Comparison of ENCODE assay signal across 19 mouse cellular contexts in the genomic region with DNA sequence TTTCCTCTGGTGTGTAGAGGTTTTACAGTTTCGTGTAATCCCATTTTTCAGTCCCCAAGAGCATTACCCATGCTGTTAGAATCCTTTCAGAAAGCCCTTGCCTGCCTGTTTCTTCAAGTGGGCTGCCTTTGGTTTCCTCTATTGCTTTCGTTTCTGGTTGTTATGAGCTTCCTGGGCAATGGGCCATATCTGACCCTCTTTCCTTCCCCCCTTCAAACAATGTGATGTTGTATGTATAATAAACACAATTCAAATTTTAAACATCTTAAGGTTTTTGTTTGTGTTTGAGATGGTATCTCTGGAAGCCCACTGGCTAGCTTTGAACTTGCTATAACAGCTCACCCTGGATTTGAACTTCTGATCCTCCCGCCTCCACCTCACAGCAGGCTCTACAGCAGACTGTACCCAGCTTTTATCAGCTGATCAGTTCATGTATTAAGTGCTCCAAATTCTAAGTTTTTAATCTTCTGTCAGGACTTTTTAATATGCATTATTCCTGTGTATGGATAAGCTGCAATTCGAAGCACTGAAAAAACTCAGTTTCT. TPM values are rescaled to one million over a fixed set of nuclear protein-coding genes. Genes with fewer than 3 reads are reported as not detected.
"Had no signal": no experiment of that assay in that cellular context is flagged by ENCODE, and none has a peak within 500 bp of the region (broad histone marks: within the 10 kb centered on the region; RNA-seq: fewer than 3 reads in every experiment).

No protein-coding gene starts in this region.

- DNase-seq: kidney, adult 2 months; kidney, postnatal 25 days; layer of hippocampus, adult 9-11 months; liver; liver, embryonic 13.5 days; retina, postnatal 1 day; right cerebral cortex, postnatal 14 days; thymus, postnatal 14 days had no signal

- H3K4me3 ChIP-seq: kidney, embryonic 15.5 days; limb, embryonic 12.5 days; liver, embryonic 13.5 days; megakaryocyte, embryonic 14.5 days; midbrain, embryonic 13.5 days; neural tube, embryonic 12.5 days had no signal

- H3K27ac ChIP-seq: hindbrain, embryonic 14.5 days; kidney, embryonic 15.5 days; limb, embryonic 12.5 days; liver, embryonic 13.5 days; macrophage; midbrain, embryonic 13.5 days; neural tube, embryonic 12.5 days had no signal

- H3K27me3 ChIP-seq: kidney, embryonic 15.5 days; limb, embryonic 12.5 days; liver, embryonic 13.5 days; midbrain, embryonic 13.5 days; neural tube, embryonic 12.5 days had no signal

- ATAC-seq: intestine, embryonic 16.5 days; midbrain, embryonic 13.5 days had no signal

- H3K9ac ChIP-seq: hindbrain, embryonic 14.5 days; kidney, embryonic 15.5 days; limb, embryonic 12.5 days; liver, embryonic 13.5 days; midbrain, embryonic 13.5 days; neural tube, embryonic 12.5 days had no signal

- H3K4me1 ChIP-seq: limb, embryonic 12.5 days; liver, embryonic 13.5 days; megakaryocyte, embryonic 14.5 days; neural tube, embryonic 12.5 days had no signal

- H3K9me3 ChIP-seq: kidney, embryonic 15.5 days; limb, embryonic 12.5 days; liver, embryonic 13.5 days; megakaryocyte, embryonic 14.5 days; midbrain, embryonic 13.5 days; neural tube, embryonic 12.5 days had no signal

- H3K4me2 ChIP-seq: hindbrain, embryonic 14.5 days; kidney, embryonic 15.5 days; limb, embryonic 12.5 days; liver, embryonic 13.5 days; midbrain, embryonic 13.5 days; neural tube, embryonic 12.5 days had no signal

- H3K36me3 ChIP-seq: kidney, embryonic 15.5 days; limb, embryonic 12.5 days; liver, embryonic 13.5 days; midbrain, embryonic 13.5 days; neural tube, embryonic 12.5 days had no signal

RNA-seq across cellular contexts. Expression of a gene that starts 34.0 kb away (rescaled TPM):
- total RNA-seq: left cerebral cortex, postnatal 36 days; monocyte, adult 5-6 weeks had no signal
- polyA plus RNA-seq: hindbrain, embryonic 14.5 days; intestine, embryonic 16.5 days; kidney, embryonic 15.5 days; limb, embryonic 12.5 days; liver, embryonic 13.5 days; macrophage; midbrain, embryonic 13.5 days; stomach, embryonic 16.5 days had no signal
